Mouse (Mus musculus) cerebellum, adult 8-10 months (tissue): Measurements from ENCODE around the gene Scube2.

Experiments
- DNase-seq: peaks from one replicate; pipeline ENCODE4 v3.0.0; 2022

Scube2 gene

GRCm38 (mm10) chr7:109849750-109850434 is 15.6 kb downstream of the Scube2 start:
- DNase-seq = no peak

- DNase-seq = no peak
Observed at GRCm38 (mm10) chr7:109848867-109849733, 16.4 kb downstream of the Scube2 start.

GRCm38 (mm10) chr7:109844100-109844499 is 21.4 kb downstream of the Scube2 start:
- DNase-seq = no peak

- no peak for DNase-seq
Observed at GRCm38 (mm10) chr7:109841618-109842418, 23.7 kb downstream of the Scube2 start.

- DNase-seq = no peak
Observed at GRCm38 (mm10) chr7:109841031-109841430, 24.4 kb downstream of the Scube2 start.

- DNase-seq = no peak
Observed at GRCm38 (mm10) chr7:109838613-109839012, 26.9 kb downstream of the Scube2 start.

GRCm38 (mm10) chr7:109837651-109838050 is 27.8 kb downstream of the Scube2 start:
- DNase-seq = no peak

GRCm38 (mm10) chr7:109834894-109835293 is 30.6 kb downstream of the Scube2 start:
- no peak for DNase-seq

- no peak for DNase-seq
Observed at GRCm38 (mm10) chr7:109831376-109831775, 34.1 kb downstream of the Scube2 start.

- DNase-seq = no peak
Observed at GRCm38 (mm10) chr7:109826911-109827310, 38.6 kb downstream of the Scube2 start.

GRCm38 (mm10) chr7:109825293-109825692 is 40.2 kb downstream of the Scube2 start:
- DNase-seq = no peak

GRCm38 (mm10) chr7:109818600-109818999 is 46.9 kb downstream of the Scube2 start:
- DNase-seq = no peak

GRCm38 (mm10) chr7:109817954-109818353 is 47.5 kb downstream of the Scube2 start:
- no peak for DNase-seq

- no peak for DNase-seq
Observed at GRCm38 (mm10) chr7:109813330-109814140, 51.9 kb downstream of the Scube2 start.

- peak; percentile 39 for DNase-seq
Observed at GRCm38 (mm10) chr7:109807616-109808485, 57.6 kb downstream of the Scube2 start.

- peak; percentile 46 for DNase-seq
Observed at GRCm38 (mm10) chr7:109804843-109805242, 60.6 kb downstream of the Scube2 start.

GRCm38 (mm10) chr7:109804355-109804754 is 61.1 kb downstream of the Scube2 start:
- peak; percentile 76 for DNase-seq

GRCm38 (mm10) chr7:109803516-109803915 is 62.0 kb downstream of the Scube2 start:
- no peak for DNase-seq

- no peak for DNase-seq
Observed at GRCm38 (mm10) chr7:109800626-109801025, 64.9 kb downstream of the Scube2 start.

GRCm38 (mm10) chr7:109799168-109799567 is 66.3 kb downstream of the Scube2 start:
- no peak for DNase-seq

- DNase-seq = no peak
Observed at GRCm38 (mm10) chr7:109795564-109795963, 69.9 kb downstream of the Scube2 start.
